Mouse (Mus musculus) spleen, postnatal 0 days (tissue): ENCODE measurements around the gene Rilpl1. TPM values are rescaled to one million over a fixed set of nuclear protein-coding genes. Genes with fewer than 3 reads are reported as not detected.

Experiments
- polyA plus RNA-seq: library from polyadenylated mRNA; unstranded; fragments of >200 nt; fragmentation: Nextera tagmentation; extraction: Ambion mirVana; gene quantifications from 2 replicates; pipeline ENCODE4 v1.2.1, GENCODE M21; 2015

Gene Rilpl1
- polyA plus RNA-seq: 4.2 and 6.2 TPM in 2 replicates

GRCm38 (mm10) chr5:124530655-124531582 is at the start of gene Rilpl1:
Rilpl1 (minus strand) TSS chr5:124531391.

GRCm38 (mm10) chr5:124578633-124579317 is 47.6 kb upstream of the Rilpl1 start, which contains the start of the genes Eif2b1 and Gtf2h3:
Eif2b1 (minus strand) TSS chr5:124579131.
Gtf2h3 (plus strand) TSS chr5:124579140.

GRCm38 (mm10) chr5:124552558-124553307 is 21.5 kb upstream of the Rilpl1 start, which contains the start of gene Ddx55:
Ddx55 (plus strand) TSS chr5:124552864.

DNA sequence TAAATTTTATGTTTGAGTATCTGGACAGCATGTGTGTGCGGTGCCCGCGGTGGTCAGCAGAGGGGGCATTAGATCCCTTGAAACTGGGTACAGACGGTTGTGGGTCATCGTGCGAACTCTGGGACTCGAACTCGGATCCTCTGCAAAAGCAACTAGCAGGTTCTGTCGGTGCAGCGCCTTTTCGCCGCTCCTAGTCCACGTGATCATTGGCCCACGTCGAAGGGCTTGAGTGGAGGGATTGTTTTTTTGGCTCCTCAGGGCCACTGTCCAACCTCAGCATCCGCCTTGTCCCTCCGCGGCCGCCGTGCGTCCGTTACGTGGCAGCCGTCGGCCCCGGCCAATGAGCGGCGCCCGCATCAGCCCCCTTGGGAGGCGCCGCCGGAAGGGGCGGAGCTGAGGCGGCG is 9.2 kb upstream of the Rilpl1 start, which contains the start of gene Tmed2:
Gene Tmed2, plus strand, starts transcription at position 313 of the 404 bp plus-strand sequence.

GRCm38 (mm10) chr5:124482966-124483654 is 48.1 kb downstream of the Rilpl1 start, which contains the start of gene Snrnp35:
Snrnp35 (plus strand) TSS chr5:124483134.

Other genes with a start within 250 kb of the Rilpl1 start
- gene Mphosph9, start 203.4 kb downstream of the Rilpl1 start, polyA plus RNA-seq: 5.4 and 6.6 TPM in 2 replicates
- 7.1 and 8.3 TPM in 2 replicates for gene 2810006K23Rik, start 203.3 kb downstream of the Rilpl1 start, polyA plus RNA-seq
- 39.0 and 40.0 TPM in 2 replicates for gene Cdk2ap1, start 168.3 kb downstream of the Rilpl1 start, polyA plus RNA-seq
- gene Sbno1, start 105.4 kb downstream of the Rilpl1 start, polyA plus RNA-seq: 60.5 and 63.2 TPM in 2 replicates
- gene Kmt5a, start 91.5 kb downstream of the Rilpl1 start, polyA plus RNA-seq: 54.2 and 58.2 TPM in 2 replicates
- 19.2 and 24.8 TPM in 2 replicates for gene Rilpl2, start 53.0 kb downstream of the Rilpl1 start, polyA plus RNA-seq
- gene Snrnp35, start 48.3 kb downstream of the Rilpl1 start, polyA plus RNA-seq: 12.1 and 12.6 TPM in 2 replicates
- gene Tmed2, start 9.3 kb upstream of the Rilpl1 start, polyA plus RNA-seq: 335 and 349 TPM in 2 replicates
- gene Ddx55, start 21.5 kb upstream of the Rilpl1 start, polyA plus RNA-seq: 11.3 and 12.5 TPM in 2 replicates
- gene Eif2b1, start 47.7 kb upstream of the Rilpl1 start, polyA plus RNA-seq: 47.7 and 55.4 TPM in 2 replicates
- gene Gtf2h3, start 47.7 kb upstream of the Rilpl1 start, polyA plus RNA-seq: 25.6 and 28.8 TPM in 2 replicates
- 15.8 and 20.6 TPM in 2 replicates for gene Atp6v0a2, start 97.2 kb upstream of the Rilpl1 start, polyA plus RNA-seq
- 0.01 and 0.10 TPM in 2 replicates for gene Dnah10, start 193.7 kb upstream of the Rilpl1 start, polyA plus RNA-seq